Mouse (Mus musculus) c-Kit-positive CD71-negative TER-119-negative erythroid progenitor cells, embryonic 14.5 days (primary cell): ENCODE data around the gene Hoxc11.

Source experiments
- DNase-seq: peaks from one replicate; pipeline ENCODE4 v3.0.0-alpha.2; 2013; ENCODE audit warnings: low read depth

Gene Hoxc11

DNA sequence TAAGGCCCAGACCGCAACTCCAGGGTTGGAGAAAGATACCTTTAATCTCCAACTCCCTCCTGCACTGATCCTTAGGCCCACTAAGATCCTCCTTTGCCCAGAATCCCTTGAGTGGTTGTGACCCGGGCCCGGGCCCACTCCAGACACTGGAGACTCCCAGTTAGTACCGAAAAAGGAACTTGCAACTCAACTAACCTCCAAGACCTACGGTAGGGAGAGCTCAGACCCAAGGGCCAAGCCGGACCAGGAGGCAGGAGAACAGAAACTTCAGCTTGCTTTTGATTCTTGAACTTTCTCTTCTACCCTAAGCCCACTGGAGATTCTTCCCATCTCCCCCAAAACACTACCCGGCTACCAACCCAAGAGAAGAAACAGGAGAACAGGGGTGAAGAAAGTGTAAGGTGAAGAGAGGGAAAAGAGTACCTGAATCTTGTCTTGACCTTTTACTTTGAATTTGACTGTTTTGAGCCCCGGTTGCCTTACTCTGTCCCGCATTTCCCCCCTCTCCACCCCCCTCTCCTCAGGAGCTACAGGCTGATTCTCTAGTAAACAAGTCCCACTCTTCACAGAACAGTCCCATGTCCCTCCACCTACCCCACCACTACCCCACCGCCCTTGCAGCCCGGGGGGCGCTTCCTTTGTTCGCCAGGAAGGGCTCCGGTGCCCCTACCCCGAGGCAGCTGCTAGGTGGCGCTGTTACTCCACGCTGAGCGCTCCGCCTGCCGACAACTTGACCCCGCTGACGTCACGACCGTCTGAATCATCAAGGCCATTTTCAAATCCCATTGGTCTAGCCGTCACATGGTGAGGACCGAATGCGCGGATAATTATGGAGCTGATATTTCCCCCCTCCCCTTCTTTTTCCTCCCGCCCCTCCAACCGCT is 11.9 kb downstream of the Hoxc11 start:
- DNase-seq, result peak; percentile 69

DNA sequence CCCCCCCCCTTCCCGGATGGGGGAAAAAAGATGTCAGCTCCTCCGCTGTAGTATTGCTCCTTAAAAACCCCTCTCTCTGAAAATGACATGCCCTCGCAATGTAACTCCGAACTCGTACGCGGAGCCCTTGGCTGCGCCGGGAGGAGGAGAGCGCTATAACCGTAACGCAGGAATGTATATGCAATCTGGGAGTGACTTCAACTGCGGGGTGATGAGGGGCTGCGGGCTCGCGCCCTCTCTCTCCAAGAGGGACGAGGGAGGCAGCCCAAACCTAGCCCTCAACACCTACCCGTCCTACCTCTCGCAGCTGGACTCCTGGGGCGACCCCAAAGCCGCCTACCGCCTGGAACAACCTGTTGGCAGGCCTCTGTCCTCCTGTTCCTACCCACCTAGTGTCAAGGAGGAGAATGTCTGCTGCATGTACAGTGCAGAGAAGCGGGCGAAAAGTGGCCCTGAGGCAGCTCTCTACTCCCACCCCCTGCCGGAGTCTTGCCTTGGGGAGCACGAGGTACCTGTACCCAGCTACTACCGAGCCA is 12.6 kb downstream of the Hoxc11 start, which contains the start of gene Hoxc10:
Hoxc10 (plus strand) TSS at position 21 of the 536 bp plus-strand sequence.
- DNase-seq, result no peak

DNA sequence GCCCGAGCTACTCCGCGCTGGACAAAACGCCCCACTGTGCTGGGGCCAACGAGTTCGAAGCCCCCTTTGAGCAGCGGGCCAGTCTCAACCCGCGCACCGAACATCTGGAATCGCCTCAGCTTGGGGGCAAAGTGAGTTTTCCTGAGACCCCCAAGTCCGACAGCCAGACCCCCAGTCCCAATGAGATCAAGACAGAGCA is 13.0 kb downstream of the Hoxc11 start, which contains the start of gene Hoxc5:
Hoxc5 (plus strand) TSS at position 132 of the 199 bp plus-strand sequence.
- no peak for DNase-seq

DNA sequence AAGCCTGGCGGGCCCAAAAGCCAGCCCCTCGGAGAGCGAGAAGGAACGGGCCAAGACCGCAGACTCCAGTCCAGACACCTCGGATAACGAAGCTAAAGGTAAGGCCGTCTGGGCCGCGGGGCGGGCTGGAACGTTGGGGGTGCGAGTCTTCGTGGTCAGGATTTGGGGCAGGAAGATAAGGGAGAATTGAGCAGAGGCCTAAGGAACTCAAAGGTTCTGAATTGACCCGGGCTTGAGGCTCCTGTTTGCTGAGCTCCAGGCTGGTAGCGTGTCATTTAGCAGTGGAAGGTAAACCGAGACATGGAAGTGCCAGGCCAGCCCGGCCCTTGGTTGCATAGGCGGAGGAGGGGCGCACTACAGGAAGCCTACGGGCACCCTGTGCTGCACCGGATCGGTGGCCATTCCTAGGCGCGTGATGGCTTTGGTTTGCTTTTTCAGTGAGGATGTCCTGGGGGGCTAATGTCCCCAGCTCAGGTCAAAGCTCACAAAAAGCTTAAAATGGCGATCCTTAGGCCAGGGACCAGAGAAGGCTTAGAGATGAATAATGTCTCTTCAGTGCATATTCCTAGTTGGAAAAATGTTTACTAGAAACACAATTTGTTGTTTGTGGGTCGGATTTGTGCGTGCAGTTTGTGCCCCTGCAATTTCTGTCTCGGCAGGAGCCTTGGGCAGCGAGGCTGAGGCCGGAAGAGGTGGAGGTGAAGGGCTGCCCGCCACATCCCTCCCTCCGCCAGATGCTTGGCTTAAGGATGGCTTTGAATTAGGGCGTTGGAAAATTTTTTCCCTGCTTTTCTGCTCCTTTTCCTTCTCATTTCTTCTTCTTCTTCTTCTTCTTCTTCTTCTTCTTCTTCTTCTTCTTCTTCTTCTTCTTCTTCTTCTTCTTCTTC is 13.5 kb downstream of the Hoxc11 start:
- DNase-seq, result no peak

DNA sequence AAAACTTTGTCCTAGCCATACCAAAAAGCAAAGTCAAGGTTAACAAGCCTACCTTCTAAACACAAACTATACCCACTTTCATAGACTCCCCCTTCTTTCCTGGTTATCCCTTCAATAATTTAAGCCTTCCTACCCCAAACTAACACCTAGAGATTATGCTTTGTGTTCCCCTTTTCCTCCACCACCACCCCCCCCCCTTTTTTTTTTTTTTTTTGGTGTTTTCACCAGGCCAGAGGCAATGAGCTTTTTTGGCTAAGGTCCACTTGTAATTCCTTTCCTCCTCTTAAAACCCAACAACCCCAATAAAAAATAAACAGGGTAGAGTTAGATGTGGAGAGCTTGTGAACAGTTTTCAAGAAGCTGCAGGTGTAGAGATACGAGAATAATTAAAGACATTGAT is 15.1 kb downstream of the Hoxc11 start:
- no peak for DNase-seq

DNA sequence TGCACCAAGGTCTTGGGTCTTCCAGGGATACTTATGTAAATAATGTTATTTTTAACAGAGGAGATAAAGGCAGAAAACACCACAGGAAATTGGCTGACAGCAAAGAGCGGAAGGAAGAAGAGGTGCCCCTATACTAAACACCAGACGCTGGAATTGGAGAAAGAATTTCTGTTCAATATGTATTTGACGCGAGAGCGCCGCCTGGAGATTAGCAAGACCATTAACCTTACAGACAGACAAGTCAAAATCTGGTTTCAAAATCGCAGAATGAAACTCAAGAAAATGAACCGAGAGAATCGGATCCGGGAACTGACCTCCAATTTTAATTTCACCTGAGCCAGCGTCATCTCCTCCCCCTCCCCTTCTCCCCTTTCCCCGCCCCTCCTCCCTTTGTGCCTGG is 16.5 kb downstream of the Hoxc11 start:
- DNase-seq, result no peak

DNA sequence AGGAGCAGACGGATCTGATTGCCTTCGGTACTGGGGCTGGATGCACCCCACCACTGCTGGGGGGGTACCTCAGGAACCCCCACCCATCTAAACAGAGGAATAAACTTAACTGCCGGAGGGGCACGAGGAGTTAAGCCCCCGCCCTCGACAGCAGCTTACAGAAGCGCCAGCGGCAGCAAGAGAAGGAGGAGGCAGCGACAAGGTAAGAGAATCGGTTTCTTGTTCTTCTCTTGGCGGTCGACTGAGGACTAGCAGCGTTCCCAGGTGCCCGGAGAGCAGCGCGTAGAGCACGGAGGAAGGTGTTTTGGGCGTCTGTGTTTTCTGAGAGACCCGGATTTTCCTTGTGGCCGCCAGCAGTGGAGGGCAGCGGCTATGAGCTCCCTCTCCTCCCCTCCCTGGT is 18.0 kb downstream of the Hoxc11 start:
- no peak for DNase-seq

DNA sequence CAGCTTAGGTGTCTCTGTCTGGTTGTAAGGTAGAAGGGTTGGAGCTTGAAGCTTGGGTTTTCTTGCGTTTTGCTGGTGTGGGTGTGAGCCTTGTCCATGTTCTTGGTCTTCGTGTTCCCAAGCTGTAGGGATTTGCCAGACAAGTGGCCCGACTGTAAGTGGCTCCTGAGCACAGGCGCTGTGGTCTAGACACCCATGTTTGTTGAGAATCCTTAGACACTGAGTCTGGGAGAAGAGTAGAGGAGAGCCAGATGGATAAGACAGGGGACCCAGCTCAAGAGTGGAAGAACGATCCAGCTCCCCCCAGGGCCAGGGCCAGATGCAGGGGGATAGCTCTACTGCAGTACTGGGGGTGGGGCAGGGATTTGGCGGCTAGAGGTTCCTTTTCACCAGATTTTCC is 18.5 kb downstream of the Hoxc11 start:
- DNase-seq, result no peak

DNA sequence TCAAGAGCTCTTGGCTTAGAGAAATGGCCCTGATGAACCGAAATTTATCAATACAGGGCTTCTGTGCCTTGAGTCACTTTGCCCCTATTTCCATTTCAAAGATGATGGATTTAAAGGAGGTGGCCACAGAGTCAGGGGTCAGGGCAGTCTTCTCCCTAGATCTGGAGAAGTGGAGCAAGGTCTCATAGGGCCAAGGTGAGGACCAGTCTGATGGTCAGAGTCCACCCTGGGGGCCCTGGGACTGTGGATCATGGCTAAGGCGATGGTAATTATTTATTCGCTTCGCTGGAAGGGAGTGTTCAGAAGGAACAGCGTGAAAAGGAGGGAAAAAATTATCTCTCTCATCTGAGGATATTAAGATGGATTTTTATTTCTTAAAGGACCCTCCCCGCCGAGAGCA is 20.8 kb downstream of the Hoxc11 start:
- no peak for DNase-seq

DNA sequence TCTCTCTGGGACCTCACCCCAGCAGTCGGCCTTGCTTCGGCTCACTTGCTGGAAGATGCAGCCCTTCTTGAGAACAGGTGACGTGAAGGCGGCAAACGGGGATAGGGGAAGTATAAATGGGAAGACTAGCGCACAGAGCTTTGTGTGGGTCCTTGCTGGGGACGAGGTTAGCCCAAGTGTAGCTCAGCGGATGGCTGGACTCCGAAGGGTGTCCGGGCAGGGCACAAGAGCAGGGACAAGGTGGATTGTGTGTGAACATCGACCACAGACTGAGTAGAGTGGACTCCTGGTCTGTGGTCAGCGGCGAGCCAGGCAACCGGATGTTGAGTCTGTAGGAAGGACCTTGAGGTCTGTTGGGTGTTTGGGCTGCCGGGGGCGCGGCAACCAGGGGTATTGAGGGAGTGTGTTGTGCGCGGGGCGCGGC is 21.5 kb downstream of the Hoxc11 start:
- DNase-seq, result no peak

DNA sequence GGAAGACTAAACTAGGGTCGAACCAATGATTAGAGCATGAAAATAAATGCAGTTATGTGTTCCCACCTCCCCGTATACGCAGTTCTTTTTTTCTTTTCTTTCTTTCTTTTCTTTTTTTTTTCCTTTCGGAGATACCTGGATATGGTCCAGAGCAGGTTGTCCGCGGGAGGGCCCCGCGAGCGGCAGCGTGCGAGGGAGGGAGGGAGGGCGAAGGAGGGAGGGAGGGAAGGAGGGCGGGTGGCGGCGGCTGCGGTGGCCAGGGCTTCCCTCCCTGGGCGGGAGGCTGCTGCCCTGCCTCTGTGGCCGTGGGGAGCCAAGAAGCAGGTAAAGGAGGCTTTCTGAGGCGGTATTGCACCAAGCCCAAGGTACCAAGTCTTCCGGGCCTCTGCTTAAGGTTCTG is 21.9 kb downstream of the Hoxc11 start, which contains the start of gene Hoxc9:
Hoxc9 (plus strand) TSS at position 269 of the 400 bp plus-strand sequence.
- DNase-seq, result no peak

DNA sequence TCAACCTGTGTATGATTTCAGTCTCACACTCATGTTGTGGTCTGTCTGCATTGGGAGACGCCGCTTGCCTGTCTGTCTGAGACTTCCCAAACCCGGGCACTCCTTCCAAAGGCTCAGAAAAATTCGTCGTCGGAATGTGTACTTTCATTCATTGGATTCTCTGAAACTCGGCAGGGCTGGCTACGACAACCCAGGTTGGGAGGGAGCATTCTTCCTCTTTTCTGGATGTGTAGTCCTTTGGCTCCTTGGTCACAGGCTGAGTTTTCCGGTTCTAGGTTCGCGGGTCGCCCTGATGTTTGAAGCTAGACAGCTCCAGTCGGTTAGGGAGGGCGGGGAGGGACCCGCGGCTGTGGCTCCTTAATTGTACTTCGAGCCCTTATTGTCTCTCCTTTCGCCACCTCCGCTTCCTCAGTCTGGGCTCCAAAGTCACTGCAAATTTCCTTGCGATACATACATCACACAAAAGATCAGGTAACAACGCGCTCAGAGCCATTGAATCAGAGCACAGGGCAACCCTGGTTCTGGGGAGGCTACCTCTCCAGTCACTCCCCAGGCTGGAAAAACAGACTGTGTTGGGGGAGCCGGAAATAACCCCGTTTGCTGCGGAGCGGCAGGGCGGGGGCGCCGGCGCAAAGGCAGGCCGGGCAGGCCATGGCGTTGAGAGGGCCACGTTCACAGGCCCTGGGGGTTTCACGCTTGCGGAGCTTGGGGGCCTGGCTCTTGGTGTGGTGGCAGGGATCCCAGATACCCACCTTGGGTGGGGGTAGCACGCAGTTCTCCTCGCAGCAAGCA is 22.6 kb downstream of the Hoxc11 start:
- no peak for DNase-seq

DNA sequence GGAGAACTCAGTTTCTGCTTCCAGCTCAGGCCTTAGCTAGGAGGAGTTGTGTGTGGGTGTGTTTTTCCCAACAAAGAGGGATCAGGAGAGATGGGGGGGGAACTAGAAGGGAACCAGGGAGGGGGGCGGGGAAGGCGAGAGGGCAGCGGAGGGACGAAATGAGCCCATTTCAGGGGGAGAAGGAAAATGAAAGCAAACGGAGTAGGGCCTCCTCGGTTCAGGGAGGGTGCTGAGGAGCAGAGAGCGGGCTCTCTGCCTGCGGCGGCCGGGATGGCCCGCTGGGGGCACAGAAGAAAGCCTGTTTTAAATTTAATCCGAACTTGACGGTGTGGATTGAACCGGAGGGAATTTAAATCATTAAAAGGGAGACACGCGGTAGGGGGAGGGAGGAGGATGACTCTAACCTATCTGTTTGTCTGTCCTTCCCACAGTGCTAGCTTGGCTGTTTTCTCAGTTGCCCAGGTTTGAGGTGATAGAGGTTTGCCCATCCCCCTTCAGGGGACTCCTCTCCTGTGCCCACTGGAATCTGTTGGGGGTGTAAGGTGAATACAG is 23.3 kb downstream of the Hoxc11 start:
- no peak for DNase-seq

DNA sequence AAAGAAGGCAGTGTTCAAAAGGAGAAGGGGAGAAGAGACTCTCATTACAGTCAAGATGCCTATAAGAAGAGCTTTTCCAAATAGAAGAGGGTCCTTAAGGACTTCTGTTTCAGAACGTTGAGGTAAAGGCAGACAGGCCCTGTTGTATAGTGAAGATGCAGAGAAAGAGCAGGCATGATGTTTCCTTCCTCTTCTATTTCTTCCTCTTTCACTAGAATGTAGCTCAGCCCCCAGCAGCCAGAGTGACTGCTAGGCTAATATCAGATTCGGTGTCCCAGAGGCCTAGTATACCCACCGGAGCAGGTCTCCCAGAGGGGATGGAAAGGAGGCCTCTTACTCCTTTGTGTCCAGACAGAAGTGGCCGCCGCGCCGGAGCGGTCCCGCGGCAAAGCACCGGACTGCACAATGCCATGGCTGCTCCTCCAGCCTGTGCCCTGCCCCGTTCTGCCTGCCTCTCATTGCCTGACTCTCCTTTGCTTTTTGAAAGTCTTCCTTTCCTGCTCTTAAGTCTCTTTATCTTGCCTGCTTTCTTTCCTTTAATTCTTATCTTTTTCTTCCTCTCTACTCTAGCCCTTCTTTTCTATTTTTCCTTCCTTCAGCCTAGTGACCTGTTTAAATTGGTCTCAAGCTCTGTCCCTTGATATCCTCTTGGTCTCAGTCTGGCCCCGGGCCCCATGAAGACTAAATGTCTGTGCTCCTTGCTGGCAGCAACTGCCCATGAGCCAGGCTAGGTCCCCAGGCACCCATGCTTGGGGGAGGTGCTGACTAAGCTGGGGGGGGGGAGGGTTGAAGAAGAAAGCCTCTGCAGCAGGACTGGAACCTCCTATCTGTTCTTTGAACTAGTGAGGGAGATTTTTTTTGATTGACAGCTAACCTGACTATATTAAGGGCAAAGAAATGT is 24.6 kb downstream of the Hoxc11 start:
- no peak for DNase-seq

DNA sequence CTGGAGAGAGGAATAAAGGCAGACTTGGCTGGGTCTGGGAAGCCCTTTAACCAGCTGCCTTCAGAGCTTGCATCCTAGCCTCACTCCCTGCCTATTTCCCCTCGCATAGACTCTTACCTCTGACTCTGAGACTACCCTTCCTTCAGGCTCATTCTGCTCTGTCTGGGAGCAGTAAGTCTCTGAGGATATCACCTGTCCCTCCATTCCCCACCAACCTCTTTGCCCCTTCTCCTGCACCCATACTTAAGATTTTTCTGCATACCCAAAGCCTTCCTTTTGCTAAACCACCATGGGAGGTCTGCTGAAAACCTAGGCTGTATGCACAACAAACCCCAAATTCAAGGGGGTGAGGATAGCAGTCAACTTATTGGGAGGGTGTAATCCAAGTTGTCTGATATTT is 25.7 kb downstream of the Hoxc11 start:
- no peak for DNase-seq

DNA sequence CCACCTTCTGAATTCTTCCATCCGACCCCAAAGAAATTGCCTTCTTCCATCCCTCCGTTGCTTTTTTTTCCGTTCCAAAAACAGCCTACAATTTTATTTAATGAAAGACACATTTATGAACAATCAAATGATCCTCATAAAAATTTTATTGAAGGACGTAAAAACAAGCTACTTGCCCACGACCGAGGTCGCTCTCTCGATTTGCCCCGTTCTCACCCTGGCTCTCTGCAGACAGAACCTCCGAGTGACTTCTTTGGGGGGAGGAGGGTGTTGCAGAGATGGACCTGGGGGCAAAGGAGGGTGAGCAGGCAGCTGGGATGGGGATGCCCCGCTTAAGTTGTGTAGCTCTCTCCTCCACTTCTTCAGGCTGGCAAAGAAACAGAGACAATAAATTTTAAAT is 26.1 kb downstream of the Hoxc11 start:
- no peak for DNase-seq

DNA sequence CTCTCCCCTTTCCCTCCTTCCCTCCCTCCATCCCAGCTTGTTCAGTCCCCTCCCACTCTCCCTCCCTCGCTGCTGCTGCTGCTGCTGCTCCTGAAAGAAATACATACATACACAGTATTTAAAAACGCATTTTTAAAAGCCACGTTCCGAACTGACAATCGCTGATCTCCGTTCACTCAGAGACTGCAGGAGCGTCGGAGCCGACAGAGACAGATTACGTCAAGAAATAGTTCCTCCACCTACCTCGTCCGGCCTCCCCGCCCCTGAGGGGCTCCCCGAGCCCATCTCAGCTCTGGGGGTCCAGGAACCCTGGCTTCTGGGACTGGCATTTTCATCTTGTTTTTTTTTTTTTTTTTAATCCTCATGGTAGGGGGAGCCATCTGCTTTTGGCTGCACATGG is 26.7 kb downstream of the Hoxc11 start:
- DNase-seq, result no peak

DNA sequence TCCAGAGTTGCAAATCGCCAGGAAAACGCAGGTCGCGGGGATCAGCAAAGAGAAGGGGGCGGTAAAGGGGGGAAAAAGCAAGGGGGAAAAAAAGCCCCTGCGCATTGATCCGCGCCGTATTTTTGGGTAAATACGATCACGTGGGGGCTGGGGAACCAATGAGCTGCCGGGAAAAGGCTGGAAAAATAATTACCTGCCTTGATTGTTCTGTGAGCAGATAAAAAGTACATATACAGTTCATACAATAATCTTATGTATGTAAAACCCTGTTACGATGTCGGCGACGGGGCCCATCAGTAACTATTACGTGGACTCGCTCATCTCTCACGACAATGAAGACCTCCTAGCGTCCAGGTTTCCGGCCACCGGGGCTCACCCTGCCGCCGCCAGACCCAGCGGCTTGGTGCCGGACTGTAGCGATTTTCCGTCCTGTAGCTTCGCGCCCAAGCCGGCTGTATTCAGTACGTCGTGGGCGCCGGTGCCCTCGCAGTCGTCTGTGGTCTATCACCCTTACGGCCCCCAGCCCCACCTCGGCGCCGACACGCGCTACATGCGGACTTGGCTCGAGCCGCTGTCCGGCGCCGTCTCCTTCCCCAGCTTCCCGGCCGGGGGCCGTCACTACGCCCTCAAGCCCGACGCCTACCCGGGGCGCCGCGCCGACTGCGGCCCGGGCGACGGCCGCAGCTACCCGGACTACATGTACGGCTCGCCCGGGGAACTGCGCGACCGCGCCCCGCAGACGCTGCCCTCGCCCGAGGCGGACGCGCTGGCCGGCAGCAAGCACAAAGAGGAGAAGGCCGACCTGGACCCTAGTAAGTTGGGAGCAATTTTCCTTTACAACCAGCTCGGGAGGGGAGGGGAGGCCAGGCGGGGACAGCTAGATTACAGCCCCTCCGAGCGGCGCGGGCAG is 27.4 kb downstream of the Hoxc11 start:
- DNase-seq, result no peak

DNA sequence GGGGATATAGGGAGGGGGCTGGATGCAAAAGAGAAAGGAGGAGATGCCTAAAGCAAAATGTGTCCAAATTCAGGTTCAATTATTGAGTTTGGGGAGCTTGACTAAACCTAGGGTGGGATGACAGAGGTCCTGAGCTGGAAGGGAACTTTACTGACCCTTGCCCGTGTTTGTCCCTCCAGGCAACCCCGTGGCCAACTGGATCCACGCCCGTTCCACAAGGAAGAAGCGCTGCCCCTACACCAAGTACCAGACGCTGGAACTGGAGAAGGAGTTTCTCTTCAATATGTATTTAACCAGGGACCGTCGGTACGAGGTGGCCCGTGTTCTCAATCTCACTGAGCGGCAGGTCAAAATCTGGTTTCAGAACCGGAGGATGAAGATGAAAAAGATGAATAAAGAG is 29.5 kb downstream of the Hoxc11 start:
- DNase-seq, result no peak

DNA sequence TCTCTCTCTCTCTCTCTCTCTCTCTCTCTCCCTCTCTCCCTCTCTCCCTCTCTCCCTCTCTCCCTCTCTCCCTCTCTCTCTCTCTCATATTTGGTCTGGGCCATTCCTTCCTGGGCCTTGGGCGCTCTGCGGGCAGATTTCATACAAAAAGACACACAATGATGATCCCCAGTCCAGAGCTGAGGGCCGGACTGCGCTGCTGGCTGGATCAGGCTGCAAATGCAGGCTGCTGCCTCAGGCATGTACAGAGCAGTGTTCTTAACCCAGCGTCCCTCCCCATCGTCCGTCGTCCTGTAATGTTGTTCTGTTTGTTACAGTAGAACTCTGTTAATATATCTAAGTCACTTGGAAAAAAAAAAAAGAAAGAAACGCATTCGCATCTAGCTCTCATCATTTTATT is 30.3 kb downstream of the Hoxc11 start:
- DNase-seq, result no peak
